Mouse (Mus musculus): ENCODE results near the gene Rprd1b. TPM values are rescaled to one million over a fixed set of nuclear protein-coding genes. Genes with fewer than 3 reads are reported as not detected.

The Rprd1b gene
- total RNA-seq, 4 experiments from 2014 or later, result 25.3 to 30.1 (median 28.6) TPM

GRCm38 (mm10) chr2:158146223-158146622, 117.9 kb downstream of the Rprd1b start, which contains the start of gene Tgm2:
TSS of gene Tgm2 (minus strand) at chr2:158146436.
- DNase-seq (ENCODE audit: low spot score), result peak; percentile 95

GRCm38 (mm10) chr2:158146971-158147370, 118.7 kb downstream of the Rprd1b start:
- no peak for DNase-seq (ENCODE audit: low spot score)

DNA sequence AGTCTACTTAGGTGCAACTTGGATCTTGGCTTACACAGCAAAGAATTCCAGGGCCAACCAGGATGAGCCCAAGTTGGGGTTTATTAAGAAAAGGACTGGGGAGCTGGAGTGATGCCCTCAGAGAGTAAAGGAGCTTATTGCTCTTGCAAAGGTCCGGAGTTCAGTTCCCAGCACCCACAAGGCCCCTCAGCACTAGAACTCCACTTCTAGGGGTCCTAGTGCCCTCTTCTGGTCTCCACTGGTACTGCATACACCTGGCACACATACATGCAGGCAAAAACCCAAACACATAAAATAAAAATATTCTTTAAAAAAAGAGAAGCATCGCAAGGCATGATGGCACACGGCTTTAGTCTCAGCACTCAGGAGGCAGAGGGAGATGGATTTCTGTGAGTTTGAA, 122.8 kb downstream of the Rprd1b start:
- no peak for DNase-seq (ENCODE audit: low spot score)

DNA sequence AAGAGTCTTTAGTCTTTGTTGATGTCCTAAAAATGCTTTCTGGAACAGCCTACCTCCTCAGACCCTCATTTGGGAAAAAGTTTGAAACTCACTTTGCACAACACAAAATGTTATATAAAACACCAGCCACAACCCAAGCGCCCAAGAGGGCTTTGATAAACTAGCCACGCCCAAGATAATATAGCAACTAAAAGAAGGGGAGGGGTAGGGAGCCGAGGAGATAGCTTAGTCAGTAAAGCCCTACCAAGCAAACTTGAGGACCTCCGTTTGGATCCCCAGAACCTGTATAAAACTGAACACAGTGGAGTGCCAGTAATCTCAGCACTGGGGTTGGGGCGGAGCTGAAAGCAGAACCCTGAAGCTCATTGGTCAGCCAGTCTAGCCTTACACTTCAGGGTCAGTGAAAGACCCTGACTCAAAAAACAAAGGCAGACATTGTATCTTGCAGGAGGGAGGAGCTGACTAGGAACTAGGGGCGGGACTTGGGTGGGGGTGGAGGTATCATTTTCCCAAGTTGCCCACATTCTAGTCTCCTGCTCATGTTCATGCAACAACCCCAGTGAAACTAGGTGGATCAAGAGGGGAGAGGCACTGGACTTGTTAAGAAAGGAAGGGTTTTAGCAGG, 124.5 kb downstream of the Rprd1b start:
- DNase-seq (ENCODE audit: low spot score), result no peak

DNA sequence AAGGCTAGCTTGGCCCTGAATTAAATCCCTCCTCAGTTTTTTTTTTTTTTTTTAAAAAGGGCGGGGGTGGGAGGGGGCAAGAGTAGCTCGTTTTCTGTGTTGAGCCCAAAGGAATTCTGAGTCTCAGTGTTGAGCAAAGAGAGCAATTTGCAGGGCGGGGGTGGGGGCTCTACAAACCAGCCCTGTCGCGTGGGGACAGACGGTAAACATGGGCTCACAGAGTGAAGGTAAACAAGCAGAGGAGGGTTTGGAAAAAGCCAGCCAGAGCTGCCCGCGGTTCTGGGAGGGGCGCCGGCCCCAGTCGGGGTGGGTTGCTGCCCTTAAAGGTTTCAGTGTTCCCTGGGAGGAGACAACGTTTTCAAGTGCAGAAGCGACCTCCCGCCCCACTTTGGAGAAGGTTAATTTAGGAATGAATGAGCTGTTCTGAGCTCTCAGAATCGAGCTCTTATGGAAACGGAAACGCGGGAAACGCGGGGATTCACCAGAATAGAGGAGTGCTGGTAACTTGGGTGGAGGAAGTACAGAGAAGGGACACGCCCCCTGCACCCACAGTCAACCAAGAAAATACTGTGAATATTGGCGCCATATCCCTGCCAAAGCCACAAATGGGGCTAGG, 125.5 kb downstream of the Rprd1b start:
- DNase-seq (ENCODE audit: low spot score), result no peak

GRCm38 (mm10) chr2:158154641-158155040, 126.3 kb downstream of the Rprd1b start:
- no peak for DNase-seq (ENCODE audit: low spot score)

GRCm38 (mm10) chr2:158155101-158155500, 126.8 kb downstream of the Rprd1b start:
- DNase-seq (ENCODE audit: low spot score), result no peak

- DNase-seq (ENCODE audit: low spot score), result no peak
These were observed 127.3 kb downstream of the Rprd1b start for GRCm38 (mm10) chr2:158155615-158156014.

DNA sequence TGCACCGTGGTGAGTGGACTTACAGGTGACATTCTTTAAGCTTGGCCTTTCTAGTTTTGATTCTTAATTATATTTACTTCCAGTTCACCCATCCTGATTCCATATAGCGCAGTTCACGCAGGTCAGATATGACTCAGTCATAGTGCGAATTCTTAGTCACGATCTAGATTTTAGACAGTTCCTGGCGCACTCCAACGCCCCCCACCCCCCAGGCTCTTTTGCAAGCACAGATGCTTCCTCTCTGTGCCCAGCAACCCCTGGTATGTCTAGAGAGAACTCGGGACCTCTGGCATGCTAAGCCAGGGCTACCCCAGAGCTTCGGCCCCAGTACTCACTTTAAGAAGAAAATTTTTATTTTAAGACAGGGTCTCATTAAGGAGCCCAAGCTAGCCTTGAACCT, 128.2 kb downstream of the Rprd1b start:
- DNase-seq (ENCODE audit: low spot score), result no peak

DNA sequence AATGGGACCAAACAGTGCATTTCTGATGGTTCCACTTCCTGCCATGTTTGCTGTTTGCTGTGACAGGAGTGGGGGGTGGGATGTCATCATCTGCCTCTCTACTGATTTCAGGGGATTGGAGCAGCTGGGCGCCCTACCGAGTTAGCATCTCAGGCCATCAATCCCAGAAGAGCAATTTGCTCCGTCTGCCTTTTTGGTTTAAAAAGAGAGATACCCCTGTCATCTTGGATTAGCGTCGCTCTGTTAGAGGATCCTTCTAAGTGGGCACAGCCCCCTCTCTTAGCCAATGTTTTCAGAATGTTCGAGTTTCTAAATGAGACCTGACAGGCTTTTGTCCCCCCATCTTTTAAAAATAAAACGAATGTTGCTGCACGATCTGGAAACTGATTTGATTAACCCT, 129.4 kb downstream of the Rprd1b start:
- DNase-seq (ENCODE audit: low spot score), result no peak

- DNase-seq (ENCODE audit: low spot score), result peak; percentile 67
These were observed 131.3 kb downstream of the Rprd1b start for GRCm38 (mm10) chr2:158159376-158160235.

GRCm38 (mm10) chr2:158161761-158162160, 133.5 kb downstream of the Rprd1b start:
- no peak for DNase-seq (ENCODE audit: low spot score)

DNA sequence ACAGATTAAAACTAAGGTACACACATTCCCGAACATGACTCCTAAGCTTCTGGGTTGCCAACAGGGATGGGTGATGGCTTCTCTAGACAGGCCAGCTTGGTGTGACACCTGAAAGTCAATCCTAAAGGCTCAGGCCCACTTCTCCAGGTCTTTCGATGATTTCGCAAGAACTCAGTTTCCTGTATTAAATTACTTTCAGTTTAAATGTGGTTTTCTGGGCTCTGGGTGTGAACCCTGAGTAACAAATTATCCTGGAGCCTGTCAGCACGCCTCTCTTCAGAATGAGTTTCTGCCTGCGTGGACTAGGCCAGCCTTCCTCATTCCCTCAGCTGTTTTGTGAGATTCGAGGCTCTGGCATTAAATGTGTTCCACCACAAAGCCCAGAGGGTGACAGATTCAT, 134.7 kb downstream of the Rprd1b start:
- DNase-seq (ENCODE audit: low spot score), result no peak

GRCm38 (mm10) chr2:158165776-158166175, 137.5 kb downstream of the Rprd1b start:
- no peak for DNase-seq (ENCODE audit: low spot score)

- peak; percentile 67 for DNase-seq (ENCODE audit: low spot score)
These were observed 138.3 kb downstream of the Rprd1b start for GRCm38 (mm10) chr2:158166628-158167027.

GRCm38 (mm10) chr2:158167496-158168205, 139.4 kb downstream of the Rprd1b start:
- no peak for DNase-seq (ENCODE audit: low spot score)

DNA sequence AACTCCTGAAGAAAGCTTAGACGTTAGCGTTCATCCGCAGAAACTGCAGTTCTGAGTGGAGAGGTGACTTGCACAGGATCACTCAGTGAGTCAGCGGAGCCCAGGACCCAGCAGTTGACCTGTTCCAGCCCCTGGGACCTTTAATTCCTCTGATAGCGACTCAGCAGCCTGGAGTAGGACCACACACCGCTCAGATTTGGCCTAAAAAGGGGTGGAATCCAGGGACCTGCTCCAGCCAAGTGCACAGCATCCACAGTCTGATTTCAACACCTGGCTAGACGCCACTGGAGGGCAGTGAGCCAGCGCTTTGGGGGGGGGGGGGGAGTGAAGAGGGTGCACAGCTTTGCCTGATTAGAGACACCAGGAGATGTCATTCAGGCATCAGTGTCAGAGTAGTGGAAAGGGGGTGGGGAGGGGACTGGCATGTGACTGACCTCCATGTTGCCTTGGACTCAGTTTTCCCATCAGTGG, 140.5 kb downstream of the Rprd1b start:
- no peak for DNase-seq (ENCODE audit: low spot score)

GRCm38 (mm10) chr2:158169351-158169750, 141.1 kb downstream of the Rprd1b start:
- no peak for DNase-seq (ENCODE audit: low spot score)

DNA sequence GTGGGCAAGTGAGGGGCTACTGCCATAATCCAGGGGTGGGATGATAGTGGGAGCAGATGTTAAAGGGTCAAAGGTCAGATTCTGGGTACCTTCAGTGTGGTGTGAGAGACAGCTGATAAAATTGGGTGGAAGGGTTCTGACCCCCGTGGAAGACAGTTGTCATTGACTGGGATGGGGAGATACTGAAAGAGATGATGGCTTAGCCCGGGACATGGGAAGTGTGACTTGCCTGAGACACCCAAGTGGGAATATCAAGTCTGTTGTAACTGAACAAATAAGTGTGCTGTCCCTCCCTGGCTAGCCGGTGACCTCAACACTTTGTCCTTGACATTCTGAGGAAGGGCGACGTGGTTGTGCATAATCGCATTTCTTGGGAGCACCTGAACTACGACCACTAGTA, 141.5 kb downstream of the Rprd1b start:
- DNase-seq (ENCODE audit: low spot score), result no peak

- DNase-seq (ENCODE audit: low spot score), result no peak
These were observed 142.1 kb downstream of the Rprd1b start for GRCm38 (mm10) chr2:158170394-158170793.

DNA sequence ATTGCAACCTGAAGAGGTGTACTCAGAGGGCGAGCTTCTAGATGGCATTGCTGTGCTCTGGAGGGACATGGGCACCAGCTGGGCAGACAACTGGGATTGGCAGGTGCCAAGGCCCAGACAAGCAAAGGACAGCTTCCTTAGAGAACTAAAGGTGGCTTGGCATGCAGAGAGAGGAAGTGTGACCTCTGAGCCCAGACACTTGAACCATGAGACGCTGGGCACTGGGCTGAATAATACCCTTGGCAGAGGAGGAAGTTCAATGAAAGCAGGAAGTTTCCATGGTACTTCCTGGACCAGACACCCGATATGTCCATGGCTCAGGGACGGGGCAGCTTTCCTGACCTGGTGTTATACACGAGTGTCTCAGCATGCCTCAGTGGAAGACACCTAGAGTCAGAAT, 146.1 kb downstream of the Rprd1b start:
- DNase-seq (ENCODE audit: low spot score), result no peak

GRCm38 (mm10) chr2:158174958-158175357, 146.7 kb downstream of the Rprd1b start:
- no peak for DNase-seq (ENCODE audit: low spot score)
